In genomic region chr1:19210215-19211032, GRCm38 (mm10) we compare ENCODE assay signal across 10 mouse cellular contexts. TPM values are rescaled to one million over a fixed set of nuclear protein-coding genes. Genes with fewer than 3 reads are reported as not detected.
A peak's percentile ranks its signal among the peaks of the same experiment; 100 is the strongest.
DNase-seq lines count a peak whose midpoint lies in the region; ATAC-seq lines count a peak whose summit lies in the region.
"Had no signal": no experiment of that assay in that cellular context is flagged by ENCODE, and none has a peak within 500 bp of the region (broad histone marks: within the 10 kb centered on the region; RNA-seq: fewer than 3 reads in every experiment).

No protein-coding gene starts in this region.

- no peak for ATAC-seq in heart, embryonic 15.5 days (replicated peaks; ENCODE audit: insufficient number of reproducible peaks, insufficient read depth, low FRiP score, low read depth)
- 0 out of 2 replicates have a peak, but pooled peaks have one; percentile 48 for ATAC-seq in intestine, embryonic 16.5 days
- no peak for ATAC-seq in neural tube, embryonic 11.5 days (ENCODE audit: insufficient read depth, low FRiP score, low TSS enrichment)

- H3K27me3 ChIP-seq in heart, embryonic 15.5 days = peaks cover 88% of the 10 kb centered on the region
- H3K27me3 ChIP-seq in embryonic facial prominence, embryonic 10.5 days (replicated peaks; ENCODE audit: low read depth, poor library complexity, severe bottlenecking) = peaks cover 97% of the 10 kb centered on the region
- peaks cover 60% of the 10 kb centered on the region for H3K27me3 ChIP-seq in intestine, embryonic 16.5 days (replicated peaks; ENCODE audit: control insufficient read depth, insufficient read depth, low read length)
- peaks cover 77% of the 10 kb centered on the region for H3K27me3 ChIP-seq in neural tube, embryonic 11.5 days (ENCODE audit: control insufficient read depth, insufficient read depth, low read length)

- H3K9ac ChIP-seq in heart, embryonic 15.5 days = no peak overlapping the region
- H3K9ac ChIP-seq in intestine, embryonic 16.5 days (ENCODE audit: low read depth, low read length) = no peak overlapping the region
- peak overlapping the region; percentile 69 for H3K9ac ChIP-seq in neural tube, embryonic 11.5 days (ENCODE audit: low read length)

- H3K27ac ChIP-seq in heart, embryonic 15.5 days = no peak overlapping the region
- H3K27ac ChIP-seq in embryonic facial prominence, embryonic 10.5 days (replicated peaks) = peak overlapping the region; percentile 87
- no peak overlapping the region for H3K27ac ChIP-seq in intestine, embryonic 16.5 days (ENCODE audit: low read length)
- peak overlapping the region; percentile 39; the same call in 1 of the 2 replicates for H3K27ac ChIP-seq in neural tube, embryonic 11.5 days (ENCODE audit: low read depth, low read length)

- H3K4me2 ChIP-seq in heart, embryonic 15.5 days = peak overlapping the region; percentile 55
- peak overlapping the region; percentile 50 for H3K4me2 ChIP-seq in intestine, embryonic 16.5 days (ENCODE audit: low read depth, low read length)
- H3K4me2 ChIP-seq in neural tube, embryonic 11.5 days (ENCODE audit: low read depth) = peak overlapping the region; percentile 39

- H3K4me1 ChIP-seq in heart, embryonic 15.5 days (replicated peaks) = peaks cover 8% of the 10 kb centered on the region
- H3K4me1 ChIP-seq in embryonic facial prominence, embryonic 10.5 days = peaks cover 9% of the 10 kb centered on the region
- H3K4me1 ChIP-seq in intestine, embryonic 16.5 days (ENCODE audit: control insufficient read depth, insufficient read depth, low read length) = peaks cover 4% of the 10 kb centered on the region; the same call in 1 of the 2 replicates
- no peaks in the 10 kb centered on the region for H3K4me1 ChIP-seq in neural tube, embryonic 11.5 days (ENCODE audit: control insufficient read depth, insufficient read depth, low read length)

- DNase-seq in heart, postnatal 4 days = no peak
- DNase-seq in embryonic facial prominence, embryonic 10.5 days (ENCODE audit: low spot score) = peak; percentile 63
- DNase-seq in neural tube, embryonic 11.5 days (ENCODE audit: low spot score) = peak; percentile 62
- DNase-seq in adrenal gland, adult 8-10 months = no peak
- no peak for DNase-seq in cerebellum, postnatal 4 days (ENCODE audit: low spot score in 2 of 2)
- DNase-seq in right cerebral cortex, adult 2 months (ENCODE audit: low spot score in 2 of 2) = no peak
- DNase-seq: cerebellum, postnatal 36 days had no signal

- no peaks in the 10 kb centered on the region for H3K36me3 ChIP-seq in heart, embryonic 15.5 days
- H3K36me3 ChIP-seq in embryonic facial prominence, embryonic 10.5 days (replicated peaks) = no peaks in the 10 kb centered on the region
- H3K36me3 ChIP-seq in intestine, embryonic 16.5 days (ENCODE audit: control insufficient read depth, insufficient read depth, low read length) = no peaks in the 10 kb centered on the region
- H3K36me3 ChIP-seq in neural tube, embryonic 11.5 days (ENCODE audit: control insufficient read depth, insufficient read depth, low read length) = no peaks in the 10 kb centered on the region

- peak overlapping the region; percentile 38 for H3K4me3 ChIP-seq in heart, embryonic 15.5 days
- peak overlapping the region; percentile 59 for H3K4me3 ChIP-seq in embryonic facial prominence, embryonic 10.5 days
- H3K4me3 ChIP-seq in intestine, embryonic 16.5 days (ENCODE audit: low read length) = peak overlapping the region; percentile 29
- peak overlapping the region; percentile 42 for H3K4me3 ChIP-seq in neural tube, embryonic 11.5 days (ENCODE audit: low read depth, low read length)

- H3K9me3 ChIP-seq in heart, embryonic 15.5 days (replicated peaks) = no peaks in the 10 kb centered on the region
- no peaks in the 10 kb centered on the region for H3K9me3 ChIP-seq in embryonic facial prominence, embryonic 10.5 days
- H3K9me3 ChIP-seq in intestine, embryonic 16.5 days (ENCODE audit: control insufficient read depth, low read length) = no peaks in the 10 kb centered on the region
- H3K9me3 ChIP-seq in neural tube, embryonic 11.5 days (ENCODE audit: control insufficient read depth, low read length) = no peaks in the 10 kb centered on the region

- WGBS in heart, embryonic 15.5 days = 1% methylated on average over 30 of the region's 30 CpGs
- WGBS in embryonic facial prominence, embryonic 10.5 days = under 1% methylated on average over 30 of the region's 30 CpGs
- WGBS in intestine, embryonic 16.5 days = 2% methylated on average over 30 of the region's 30 CpGs
- WGBS in neural tube, embryonic 11.5 days = 0% methylated on average over 29 of the region's 30 CpGs

RNA-seq across cellular contexts. Expression of gene Tfap2b, which starts 1.7 kb away (rescaled TPM):
- polyA plus RNA-seq in heart, embryonic 15.5 days (2015; fragmentation: Nextera tagmentation; extraction: Ambion mirVana) = 0.15 and 2.1 TPM in 2 replicates
- total RNA-seq in heart, postnatal 4 days (2021) = not detected
- polyA plus RNA-seq in embryonic facial prominence, embryonic 10.5 days (2016; fragmentation: Nextera tagmentation; extraction: Ambion mirVana) = 31.5 and 38.3 TPM in 2 replicates
- 0.22 TPM in 2 replicates for polyA plus RNA-seq in intestine, embryonic 16.5 days (2015; fragmentation: Nextera tagmentation; extraction: Ambion mirVana)
- 43.5 and 48.6 TPM in 2 replicates for polyA plus RNA-seq in neural tube, embryonic 11.5 days (2014; fragmentation: Nextera tagmentation; extraction: Ambion mirVana)
- total RNA-seq in adrenal gland, adult 8-10 months (2022) = 10 to 100 TPM; 10.8 to 19.0 (median 14.7) TPM
- total RNA-seq: ES-E14 had no signal

Comparison
In these comparisons a context has a peak if more than half of its experiments do, and no peak if none do; other contexts are left out.
1. H3K27ac ChIP-seq: peak in embryonic facial prominence, embryonic 10.5 days (single experiment) and neural tube, embryonic 11.5 days (single experiment); none in heart, embryonic 15.5 days (single experiment) and intestine, embryonic 16.5 days (single experiment).
2. DNase-seq: peak in embryonic facial prominence, embryonic 10.5 days (single experiment) and neural tube, embryonic 11.5 days (single experiment); none in heart, postnatal 4 days (single experiment), adrenal gland, adult 8-10 months (single experiment), cerebellum, postnatal 4 days (0 of 2) and right cerebral cortex, adult 2 months (0 of 2).
3. RNA of gene Tfap2b, which starts 1.7 kb away (polyA plus RNA-seq): 43.5 to 48.6 TPM in neural tube, embryonic 11.5 days and 31.5 to 38.3 TPM in embryonic facial prominence, embryonic 10.5 days; 0.22 TPM in intestine, embryonic 16.5 days and 0.15 to 2.1 TPM in heart, embryonic 15.5 days; every median in the first group is over 10 times any median in the second.
4. Peak in every context shown above with its lines, with median percentiles within 50 percentile points of each other: H3K4me2 ChIP-seq and H3K4me3 ChIP-seq.